Mouse (Mus musculus): ENCODE data around the gene Tut7. TPM values are rescaled to one million over a fixed set of nuclear protein-coding genes. Genes with fewer than 3 reads are reported as not detected.

Tut7 gene
- polyA plus RNA-seq, 1 experiment, result 36.5 TPM

DNA sequence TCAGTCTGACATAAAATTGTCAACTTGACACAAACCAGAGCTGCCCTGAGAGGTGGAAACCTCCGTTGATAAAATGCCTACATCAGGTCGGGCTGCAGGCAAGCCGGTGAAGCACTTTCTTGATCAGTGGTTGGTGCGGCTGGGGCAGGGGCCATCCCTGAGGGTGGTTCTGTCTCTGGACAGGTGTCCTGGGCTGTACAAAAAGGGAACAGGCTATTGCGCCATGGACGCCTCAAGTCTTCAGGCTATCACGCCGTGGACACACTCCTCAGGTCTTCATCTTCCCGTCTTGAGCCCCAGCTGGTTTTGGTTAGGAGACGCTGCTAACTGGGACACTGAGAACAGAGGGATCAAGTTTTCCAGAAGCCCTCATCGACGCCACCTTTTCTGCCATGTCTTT lies 72.6 kb downstream of the Tut7 start:
- Histone ChIP-seq H3K27me3 (ENCODE audit: control insufficient read depth, insufficient read depth, low read length) (no peaks in the 10 kb centered on the region), H3K27ac (ENCODE audit: insufficient read depth, low read length) (no peak overlapping the region), H3K4me3 (replicated peaks; ENCODE audit: insufficient read depth, low read depth, low read length) (no peak overlapping the region), H3K4me1 (ENCODE audit: control insufficient read depth, insufficient read depth, low read length) (peaks cover 8% of the 10 kb centered on the region)
- TF ChIP-seq CTCF (IDR thresholded peaks at IDR 0.05; ENCODE audit: borderline replicate concordance, insufficient read depth, low read depth, low read length), result no peak
- no peak for DNase-seq
- 90% methylated on average over 12 of the region's 12 CpGs for WGBS

DNA sequence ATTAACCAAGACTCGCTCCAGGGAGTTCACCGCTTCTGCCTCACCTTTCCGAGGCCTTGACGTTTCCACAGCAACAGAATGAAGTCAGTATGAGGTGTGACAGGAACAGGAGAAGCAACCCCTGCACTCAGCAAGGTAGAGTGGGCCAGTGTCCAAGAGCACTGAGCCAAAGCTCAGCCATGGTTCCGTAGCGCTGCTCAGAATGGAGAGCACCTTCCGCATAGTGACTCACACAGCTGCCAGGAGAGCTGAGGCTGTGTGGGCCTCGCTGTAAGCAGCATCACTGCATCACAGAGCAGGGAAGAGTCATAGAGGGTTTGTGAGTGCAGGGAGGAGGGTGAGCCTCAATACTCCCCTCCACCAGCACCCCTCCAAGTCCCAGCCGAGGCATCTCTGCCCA lies 76.2 kb downstream of the Tut7 start, which contains the start of gene 1700014D04Rik:
Gene 1700014D04Rik (minus strand): TSS at position 42 of the 400 bp plus-strand sequence.
- no peak for DNase-seq
- no peak within 1 kb of the TSS for H3K27ac ChIP-seq (ENCODE audit: insufficient read depth, low read length)
- TF ChIP-seq POLR2A (IDR thresholded peaks at IDR 0.05; ENCODE audit: borderline replicate concordance, insufficient read depth, low read length) (no peak), CTCF (IDR thresholded peaks at IDR 0.05; ENCODE audit: borderline replicate concordance, insufficient read depth, low read depth, low read length) (no peak)

DNA sequence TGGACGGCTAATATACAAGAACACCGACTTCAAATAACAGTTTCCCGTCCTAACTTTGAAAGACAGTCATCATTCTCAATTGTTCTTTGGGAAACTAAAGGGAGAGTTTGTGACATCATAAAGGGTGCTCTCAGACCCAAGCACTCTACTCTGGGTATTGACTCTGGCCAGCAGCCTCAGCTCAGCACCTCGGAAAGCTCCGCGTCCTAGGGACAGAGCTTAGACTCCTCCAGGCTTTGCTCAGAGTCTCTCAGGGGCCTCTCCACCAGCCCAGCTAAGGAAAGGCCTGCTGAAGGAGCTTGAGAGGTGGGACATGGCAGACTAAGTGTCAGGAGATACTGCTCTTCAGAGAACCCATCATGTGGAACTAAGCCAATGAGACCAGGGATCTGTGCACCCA lies 76.8 kb downstream of the Tut7 start:
- no peaks in the 10 kb centered on the region for H3K27me3 ChIP-seq (ENCODE audit: control insufficient read depth, insufficient read depth, low read length)
- TF ChIP-seq CTCF (IDR thresholded peaks at IDR 0.05; ENCODE audit: borderline replicate concordance, insufficient read depth, low read depth, low read length) (no peak), POLR2A (IDR thresholded peaks at IDR 0.05; ENCODE audit: borderline replicate concordance, insufficient read depth, low read length) (no peak)

More for the DNA sequence above, 76.2 kb downstream of the Tut7 start, which contains the start of gene 1700014D04Rik:
- H3K4me3 ChIP-seq (replicated peaks; ENCODE audit: insufficient read depth, low read depth, low read length), result no peak within 1 kb of the TSS
- no peaks in the 10 kb centered on the region for H3K27me3 ChIP-seq (ENCODE audit: control insufficient read depth, insufficient read depth, low read length)
- H3K4me1 ChIP-seq (ENCODE audit: control insufficient read depth, insufficient read depth, low read length), result peaks cover 8% of the 10 kb centered on the region
- WGBS, result 35% methylated on average over 9 of the region's 9 CpGs

DNA sequence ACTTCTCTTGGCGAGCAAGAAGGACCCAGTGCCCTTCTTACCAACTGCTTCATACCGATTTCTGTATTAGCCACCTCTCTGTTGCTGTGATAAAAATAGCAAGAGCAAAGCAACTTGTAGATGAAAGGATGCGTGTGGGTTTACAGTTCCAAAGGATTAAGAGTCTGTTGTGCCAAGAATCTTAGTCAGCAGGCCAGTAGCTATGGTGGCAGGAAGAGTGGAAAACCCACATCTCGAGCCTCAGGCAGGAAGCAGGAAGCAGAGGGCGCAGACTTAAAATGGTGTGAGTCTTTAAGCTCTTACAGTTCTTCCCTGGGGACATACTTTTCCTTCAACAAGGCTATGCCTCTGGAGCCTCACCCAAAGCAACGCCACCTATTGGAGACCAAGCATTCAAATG lies 77.5 kb downstream of the Tut7 start:
- TF ChIP-seq POLR2A (IDR thresholded peaks at IDR 0.05; ENCODE audit: borderline replicate concordance, insufficient read depth, low read length) (no peak), CTCF (IDR thresholded peaks at IDR 0.05; ENCODE audit: borderline replicate concordance, insufficient read depth, low read depth, low read length) (no peak)
- Histone ChIP-seq H3K4me1 (ENCODE audit: control insufficient read depth, insufficient read depth, low read length) (peaks cover 8% of the 10 kb centered on the region), H3K27me3 (ENCODE audit: control insufficient read depth, insufficient read depth, low read length) (no peaks in the 10 kb centered on the region), H3K27ac (ENCODE audit: insufficient read depth, low read length) (no peak overlapping the region), H3K4me3 (replicated peaks; ENCODE audit: insufficient read depth, low read depth, low read length) (no peak overlapping the region)
- 78% methylated on average over 6 of the region's 6 CpGs for WGBS
- no peak for DNase-seq

More for the DNA sequence above, 76.8 kb downstream of the Tut7 start:
- H3K27ac ChIP-seq (ENCODE audit: insufficient read depth, low read length), result no peak overlapping the region
- no peak overlapping the region for H3K4me3 ChIP-seq (replicated peaks; ENCODE audit: insufficient read depth, low read depth, low read length)
- no peak for DNase-seq
- peaks cover 8% of the 10 kb centered on the region for H3K4me1 ChIP-seq (ENCODE audit: control insufficient read depth, insufficient read depth, low read length)
- 83% methylated on average over 6 of the region's 6 CpGs for WGBS

DNA sequence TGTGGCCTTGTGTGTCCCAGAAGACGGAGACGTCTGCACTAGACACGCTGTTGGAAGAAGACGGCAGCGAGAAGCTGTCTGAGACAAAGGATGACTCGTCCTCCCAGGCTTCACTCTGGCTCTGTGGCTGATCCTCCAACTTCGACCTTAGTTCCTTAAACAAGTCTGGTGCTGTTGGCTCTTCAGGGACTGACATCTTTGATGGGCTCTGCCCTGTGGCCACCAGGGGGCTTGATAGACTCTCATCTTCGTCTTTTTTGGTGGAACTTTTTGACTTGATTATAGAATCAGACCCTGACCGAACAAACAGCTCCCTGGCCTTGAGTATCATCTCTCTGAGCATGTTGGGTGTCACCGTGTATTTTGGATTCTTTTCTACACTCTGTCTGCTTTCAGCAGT lies 81.2 kb downstream of the Tut7 start:
- Histone ChIP-seq H3K4me1 (ENCODE audit: control insufficient read depth, insufficient read depth, low read length) (peaks cover 3% of the 10 kb centered on the region), H3K27ac (ENCODE audit: insufficient read depth, low read length) (no peak overlapping the region), H3K4me3 (replicated peaks; ENCODE audit: insufficient read depth, low read depth, low read length) (no peak overlapping the region), H3K27me3 (ENCODE audit: control insufficient read depth, insufficient read depth, low read length) (no peaks in the 10 kb centered on the region)
- no peak for TF ChIP-seq CTCF (IDR thresholded peaks at IDR 0.05; ENCODE audit: borderline replicate concordance, insufficient read depth, low read depth, low read length)
- TF ChIP-seq POLR2A (IDR thresholded peaks at IDR 0.05; ENCODE audit: borderline replicate concordance, insufficient read depth, low read length), result no peak
- no peak for DNase-seq
- 73% methylated on average over 10 of the region's 10 CpGs for WGBS

DNA sequence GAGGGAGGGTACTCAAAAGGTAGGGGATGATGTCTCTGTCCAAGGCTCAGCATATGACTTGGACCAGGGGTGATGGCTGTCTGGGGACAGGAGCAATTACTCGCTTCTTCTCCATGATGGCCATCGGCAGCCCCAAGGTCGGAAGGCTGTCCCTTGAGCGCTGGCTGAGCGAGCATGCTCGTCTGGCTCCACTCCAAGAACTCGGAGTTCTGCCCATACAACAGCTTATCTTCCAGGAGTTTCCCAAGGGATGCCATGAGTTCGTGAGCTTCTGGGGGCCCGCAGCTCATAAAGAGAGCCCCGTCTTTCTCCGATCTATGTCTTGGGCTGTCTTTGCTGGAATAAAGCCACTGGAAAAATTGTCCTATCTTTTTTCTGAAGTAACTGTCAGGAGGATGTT lies 81.9 kb downstream of the Tut7 start:
- no peak for DNase-seq
- H3K27me3 ChIP-seq (ENCODE audit: control insufficient read depth, insufficient read depth, low read length), result no peaks in the 10 kb centered on the region
- H3K27ac ChIP-seq (ENCODE audit: insufficient read depth, low read length), result no peak overlapping the region
- WGBS, result 18% methylated on average over 11 of the region's 11 CpGs
- no peaks in the 10 kb centered on the region; the same call in 1 of the 2 replicates for H3K4me1 ChIP-seq (ENCODE audit: control insufficient read depth, insufficient read depth, low read length)
- H3K4me3 ChIP-seq (replicated peaks; ENCODE audit: insufficient read depth, low read depth, low read length), result no peak overlapping the region
- TF ChIP-seq POLR2A (IDR thresholded peaks at IDR 0.05; ENCODE audit: borderline replicate concordance, insufficient read depth, low read length), result no peak
- no peak for TF ChIP-seq CTCF (IDR thresholded peaks at IDR 0.05; ENCODE audit: borderline replicate concordance, insufficient read depth, low read depth, low read length)

DNA sequence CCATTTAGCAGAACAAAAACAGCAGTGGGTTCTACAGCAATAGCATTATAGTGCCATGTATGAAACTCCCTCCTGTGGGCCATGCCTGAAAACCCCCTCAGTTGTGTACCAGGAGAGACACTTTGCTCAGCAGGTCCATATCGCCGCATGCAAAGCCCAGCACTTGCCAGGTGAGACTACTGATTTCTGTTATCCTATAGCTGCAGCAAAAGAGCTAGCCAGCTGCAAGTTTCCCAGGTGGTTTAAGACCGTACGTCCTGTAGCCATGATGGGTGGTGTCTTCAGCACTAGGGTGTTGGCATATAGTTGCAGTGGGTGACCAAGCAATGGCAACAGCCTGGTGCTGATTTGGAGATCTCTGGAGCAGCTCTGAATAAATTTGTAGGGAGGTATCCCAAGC lies 83.5 kb downstream of the Tut7 start:
- 93% methylated on average over 4 of the region's 4 CpGs for WGBS
- no peak for TF ChIP-seq CTCF (IDR thresholded peaks at IDR 0.05; ENCODE audit: borderline replicate concordance, insufficient read depth, low read depth, low read length)
- TF ChIP-seq POLR2A (IDR thresholded peaks at IDR 0.05; ENCODE audit: borderline replicate concordance, insufficient read depth, low read length), result no peak
- H3K4me1 ChIP-seq (ENCODE audit: control insufficient read depth, insufficient read depth, low read length), result no peaks in the 10 kb centered on the region; the same call in 1 of the 2 replicates
- H3K4me3 ChIP-seq (replicated peaks; ENCODE audit: insufficient read depth, low read depth, low read length), result no peak overlapping the region
- DNase-seq, result no peak
- no peaks in the 10 kb centered on the region for H3K27me3 ChIP-seq (ENCODE audit: control insufficient read depth, insufficient read depth, low read length)
- no peak overlapping the region for H3K27ac ChIP-seq (ENCODE audit: insufficient read depth, low read length)

DNA sequence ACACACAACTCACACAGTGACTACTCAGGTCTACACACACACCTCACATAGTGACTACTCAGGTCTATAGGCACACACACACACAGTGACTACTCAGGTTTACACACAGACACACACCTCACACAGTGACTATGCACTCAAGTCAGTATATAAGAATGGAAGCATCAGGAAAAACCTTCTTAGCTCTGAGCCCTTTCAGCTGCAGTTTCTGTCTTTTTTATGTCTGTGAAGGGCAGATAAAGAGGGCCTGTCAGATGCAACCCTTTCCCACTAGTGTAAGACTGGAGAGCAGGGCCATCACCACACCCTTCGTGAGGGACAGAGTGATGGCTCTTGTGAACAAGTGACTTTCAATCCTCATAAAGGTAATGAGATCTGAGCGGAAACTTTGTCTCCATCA lies 84.5 kb downstream of the Tut7 start:
- WGBS, result 85% methylated on average over 2 of the region's 2 CpGs
- no peaks in the 10 kb centered on the region for H3K27me3 ChIP-seq (ENCODE audit: control insufficient read depth, insufficient read depth, low read length)

More for the DNA sequence above, 84.5 kb downstream of the Tut7 start:
- Histone ChIP-seq H3K4me1 (ENCODE audit: control insufficient read depth, insufficient read depth, low read length) (no peaks in the 10 kb centered on the region; the same call in 1 of the 2 replicates), H3K27ac (ENCODE audit: insufficient read depth, low read length) (no peak overlapping the region), H3K4me3 (replicated peaks; ENCODE audit: insufficient read depth, low read depth, low read length) (no peak overlapping the region)
- no peak for DNase-seq
- TF ChIP-seq CTCF (IDR thresholded peaks at IDR 0.05; ENCODE audit: borderline replicate concordance, insufficient read depth, low read depth, low read length) (no peak), POLR2A (IDR thresholded peaks at IDR 0.05; ENCODE audit: borderline replicate concordance, insufficient read depth, low read length) (no peak)
